Mouse (Mus musculus) embryonic facial prominence, embryonic 13.5 days (tissue): ENCODE data around the gene Kirrel3. TPM values are rescaled to one million over a fixed set of nuclear protein-coding genes. Genes with fewer than 3 reads are reported as not detected.

ENCODE experiments used
- ATAC-seq: fragments of 200-750 bp; cut with Nextera tagmentation; 2 replicates; pipeline ENCODE4 v1.8.0; 2017; ENCODE audit warnings: low read depth; ENCODE audit not compliant: insufficient number of reproducible peaks, insufficient read depth, low FRiP score, low TSS enrichment
- H3K27ac ChIP-seq: fragments of 300-500 bp; sonication (generic); 2 replicates; pipeline ENCODE4 v1.5.1; 2015; ENCODE audit warnings: moderate library complexity, mild to moderate bottlenecking, inconsistent platforms
- H3K27me3 ChIP-seq: fragments of 300-500 bp; sonication (generic); 2 replicates; pipeline ENCODE4 v1.6.1; 2015; ENCODE audit warnings: mild to moderate bottlenecking, inconsistent platforms
- H3K36me3 ChIP-seq: fragments of 300-500 bp; sonication (generic); 2 replicates; pipeline ENCODE4 v1.6.1; 2015; ENCODE audit warnings: mild to moderate bottlenecking, inconsistent platforms
- H3K4me1 ChIP-seq: fragments of 300-500 bp; sonication (generic); 2 replicates; pipeline ENCODE4 v1.6.1; 2015; ENCODE audit warnings: inconsistent platforms
- H3K4me2 ChIP-seq: fragments of 300-500 bp; sonication (generic); 2 replicates; pipeline ENCODE4 v1.6.1; 2015; ENCODE audit warnings: moderate library complexity, mild to moderate bottlenecking, inconsistent platforms
- H3K4me3 ChIP-seq: fragments of 300-500 bp; sonication (generic); 2 replicates; pipeline ENCODE4 v1.5.1; 2015; ENCODE audit warnings: mild to moderate bottlenecking, inconsistent platforms
- H3K9ac ChIP-seq: fragments of 300-500 bp; sonication (generic); 2 replicates; pipeline ENCODE4 v1.6.1; 2015; ENCODE audit warnings: mild to moderate bottlenecking, inconsistent platforms
- H3K9me3 ChIP-seq: fragments of 300-500 bp; sonication (generic); 2 replicates; pipeline ENCODE4 v1.6.1; 2016; ENCODE audit warnings: inconsistent platforms
- WGBS: fragments of 180-500 bp; shearing (Covaris S2); methylation state at CpG from one replicate; pipeline ENCODE4 v1.1.7; 2015; ENCODE audit warnings: mixed read lengths; 5-methylcytosine and 5-hydroxymethylcytosine counted together
- polyA plus RNA-seq: library from polyadenylated mRNA; unstranded; fragments of >200 nt; fragmentation: Nextera tagmentation; extraction: Ambion mirVana; gene quantifications from 2 replicates; pipeline ENCODE4 v1.2.1, GENCODE M21; 2015

Gene Kirrel3
- polyA plus RNA-seq: 6.9 and 7.9 TPM in 2 replicates

DNA sequence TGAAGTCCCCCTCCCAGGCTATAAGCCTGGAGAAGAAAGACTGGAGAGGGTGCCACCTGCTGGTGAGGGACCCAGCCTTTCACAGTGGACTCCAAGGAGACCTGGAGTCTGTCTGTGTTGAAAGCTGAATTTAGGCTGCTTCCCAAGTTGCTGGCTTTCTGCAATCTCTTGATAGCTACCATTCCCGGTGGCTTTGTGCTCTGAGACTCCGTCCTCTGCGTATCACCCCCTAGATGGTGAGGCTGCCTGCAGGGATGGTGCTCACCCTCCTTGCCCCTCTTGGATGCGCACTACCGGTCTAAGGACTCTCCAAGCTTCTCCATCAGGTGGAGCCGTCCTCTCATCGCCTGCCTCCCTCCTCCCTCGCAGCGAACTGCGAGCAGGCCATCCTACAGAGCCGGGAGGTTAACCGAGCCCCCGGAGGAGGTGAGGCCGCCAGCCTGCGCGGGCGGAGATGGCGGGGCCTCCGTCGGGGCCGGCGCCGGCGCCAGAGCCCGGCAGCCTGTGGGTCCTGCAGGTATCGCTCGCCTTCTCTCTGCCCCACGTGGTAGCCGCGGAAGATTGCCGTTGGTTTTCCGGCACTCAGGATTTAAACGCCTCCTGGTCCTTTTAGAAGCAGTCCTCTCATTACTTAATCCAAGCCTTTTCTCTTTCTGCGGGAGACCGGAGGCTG lies at the start of gene Kirrel3:
Gene Kirrel3, plus strand, starts transcription at position 136 of the 673 bp plus-strand sequence.
- 0 out of 2 replicates have a peak within 1 kb of the TSS, but pooled peaks have one; percentile 5 for H3K27ac ChIP-seq
- peak within 1 kb of the TSS; percentile 72 for H3K9ac ChIP-seq
- H3K4me1 ChIP-seq: peaks cover 26% of the 10 kb centered on the region
- ATAC-seq: peak; percentile 70; the same call in 1 of the 2 replicates
- peaks cover 51% of the 10 kb centered on the region for H3K27me3 ChIP-seq
- H3K4me2 ChIP-seq: peak within 1 kb of the TSS; percentile 89
- no peaks in the 10 kb centered on the region for H3K36me3 ChIP-seq
- H3K9me3 ChIP-seq: no peaks in the 10 kb centered on the region
- peak within 1 kb of the TSS; percentile 55 for H3K4me3 ChIP-seq
- under 1% methylated on average over 35 of the region's 35 CpGs for WGBS

DNA sequence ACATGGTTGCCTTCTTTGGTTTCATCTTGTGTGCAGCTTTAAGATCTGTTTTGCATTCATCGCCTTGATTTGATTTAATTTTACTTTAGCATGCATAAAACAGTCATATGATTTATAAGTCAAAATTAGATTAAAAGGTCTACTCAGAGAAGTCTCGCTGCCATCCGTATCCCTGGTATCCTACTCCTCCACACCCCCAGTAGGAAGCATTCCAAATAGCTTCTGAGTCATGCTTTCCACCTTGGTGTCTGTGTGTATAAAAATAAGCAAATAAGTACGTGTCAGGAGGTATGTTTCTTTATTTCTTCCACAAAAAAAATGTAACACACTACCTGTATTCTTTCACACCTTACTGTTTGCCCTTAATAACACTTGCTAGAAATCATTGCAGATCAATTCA lies 45.0 kb upstream of the Kirrel3 start:
- WGBS: 48% methylated on average over 4 of the region's 4 CpGs
- Histone ChIP-seq H3K4me1 (no peaks in the 10 kb centered on the region), H3K27me3 (no peaks in the 10 kb centered on the region), H3K4me2 (no peak overlapping the region), H3K4me3 (no peak overlapping the region), H3K36me3 (no peaks in the 10 kb centered on the region), H3K9ac (no peak overlapping the region), H3K9me3 (no peaks in the 10 kb centered on the region), H3K27ac (no peak overlapping the region)
- ATAC-seq: no peak

DNA sequence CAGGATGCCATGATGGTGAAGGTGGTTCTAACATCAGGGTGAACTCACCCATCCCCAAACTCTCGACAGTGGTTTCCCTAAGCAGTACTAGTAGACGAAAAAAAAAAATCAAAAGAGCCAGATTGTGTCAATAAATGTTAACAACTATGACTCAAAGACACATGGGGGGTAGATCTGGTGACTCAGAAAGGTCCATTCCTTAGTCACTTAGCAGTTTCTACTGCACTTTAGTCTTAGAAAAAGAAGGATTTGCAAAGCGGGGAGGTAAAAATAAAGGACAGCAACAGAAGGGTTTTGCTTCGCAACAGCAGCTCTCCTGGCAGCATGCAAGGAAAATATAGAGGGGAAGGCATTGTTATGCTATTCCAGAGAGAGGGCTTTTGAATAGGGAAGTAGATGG lies 41.7 kb upstream of the Kirrel3 start:
- Histone ChIP-seq H3K4me3 (no peak overlapping the region), H3K4me2 (no peak overlapping the region), H3K9ac (no peak overlapping the region), H3K36me3 (no peaks in the 10 kb centered on the region), H3K9me3 (no peaks in the 10 kb centered on the region), H3K4me1 (0 out of 2 replicates have a peak, but pooled peaks cover 8% of the 10 kb centered on the region), H3K27me3 (no peaks in the 10 kb centered on the region), H3K27ac (no peak overlapping the region)
- no peak for ATAC-seq
- WGBS: 76% methylated on average over 4 of the region's 4 CpGs

- no peaks in the 10 kb centered on the region for H3K9me3 ChIP-seq
- H3K9ac ChIP-seq: no peak overlapping the region
- H3K4me1 ChIP-seq: 0 out of 2 replicates have a peak, but pooled peaks cover 8% of the 10 kb centered on the region
- H3K4me2 ChIP-seq: no peak overlapping the region
- 50% methylated on average over 15 of the region's 15 CpGs for WGBS
- no peak overlapping the region for H3K4me3 ChIP-seq
- H3K27me3 ChIP-seq: no peaks in the 10 kb centered on the region
- ATAC-seq: no peak
- H3K27ac ChIP-seq: no peak overlapping the region
- H3K36me3 ChIP-seq: no peaks in the 10 kb centered on the region
Measured at GRCm38 (mm10) chr9:34446497-34447350, 39.0 kb upstream of the Kirrel3 start.

- WGBS: 86% methylated on average over 2 of the region's 2 CpGs
Measured at GRCm38 (mm10) chr9:34447736-34448135, 38.0 kb upstream of the Kirrel3 start.

GRCm38 (mm10) chr9:34448467-34448866 lies 37.2 kb upstream of the Kirrel3 start:
- 84% methylated on average over 4 of the region's 4 CpGs for WGBS

More at GRCm38 (mm10) chr9:34447736-34448135, 38.0 kb upstream of the Kirrel3 start:
- H3K4me2 ChIP-seq: no peak overlapping the region
- no peak overlapping the region for H3K27ac ChIP-seq
- H3K9ac ChIP-seq: no peak overlapping the region
- H3K4me1 ChIP-seq: 0 out of 2 replicates have a peak, but pooled peaks cover 8% of the 10 kb centered on the region
- H3K4me3 ChIP-seq: no peak overlapping the region
- H3K27me3 ChIP-seq: no peaks in the 10 kb centered on the region
- H3K36me3 ChIP-seq: no peaks in the 10 kb centered on the region
- no peak for ATAC-seq
- no peaks in the 10 kb centered on the region for H3K9me3 ChIP-seq

GRCm38 (mm10) chr9:34458189-34458588 lies 27.5 kb upstream of the Kirrel3 start:
- peaks cover 4% of the 10 kb centered on the region; the same call in 1 of the 2 replicates for H3K4me1 ChIP-seq
- H3K9me3 ChIP-seq: no peaks in the 10 kb centered on the region
- ATAC-seq: no peak
- no peak overlapping the region for H3K9ac ChIP-seq
- no peak overlapping the region for H3K4me2 ChIP-seq
- no peaks in the 10 kb centered on the region for H3K36me3 ChIP-seq
- H3K27me3 ChIP-seq: no peaks in the 10 kb centered on the region; the same call in 1 of the 2 replicates
- H3K27ac ChIP-seq: no peak overlapping the region
- no peak overlapping the region for H3K4me3 ChIP-seq
- WGBS: 54% methylated on average over 5 of the region's 5 CpGs

More at GRCm38 (mm10) chr9:34448467-34448866, 37.2 kb upstream of the Kirrel3 start:
- H3K27me3 ChIP-seq: no peaks in the 10 kb centered on the region
- no peak overlapping the region for H3K9ac ChIP-seq
- no peaks in the 10 kb centered on the region for H3K9me3 ChIP-seq
- H3K4me2 ChIP-seq: no peak overlapping the region
- 0 out of 2 replicates have a peak, but pooled peaks cover 8% of the 10 kb centered on the region for H3K4me1 ChIP-seq
- no peaks in the 10 kb centered on the region for H3K36me3 ChIP-seq
- no peak overlapping the region for H3K27ac ChIP-seq
- no peak overlapping the region for H3K4me3 ChIP-seq
- ATAC-seq: no peak

DNA sequence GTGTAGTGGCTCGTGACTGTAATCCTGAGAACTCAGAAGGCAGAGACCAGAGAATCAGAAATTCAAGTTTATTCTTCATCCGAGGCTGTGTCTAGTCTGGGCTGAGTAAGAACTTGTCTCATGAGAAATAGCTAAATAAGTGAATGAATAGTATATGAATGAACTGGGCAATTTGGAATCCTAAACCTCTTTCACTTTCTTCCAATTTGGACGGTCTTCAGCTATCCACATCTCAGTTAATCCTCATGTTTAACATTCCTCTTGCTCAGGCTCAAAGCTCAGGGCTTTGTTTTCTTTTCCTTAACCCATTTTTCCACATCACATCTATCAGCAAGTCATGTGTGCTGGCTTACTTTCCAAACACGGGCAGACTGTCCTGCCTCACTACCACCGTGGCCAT lies 25.7 kb upstream of the Kirrel3 start:
- Histone ChIP-seq H3K36me3 (no peaks in the 10 kb centered on the region), H3K4me3 (no peak overlapping the region), H3K4me1 (peaks cover 4% of the 10 kb centered on the region; the same call in 1 of the 2 replicates), H3K27me3 (no peaks in the 10 kb centered on the region; the same call in 1 of the 2 replicates), H3K9ac (no peak overlapping the region), H3K27ac (no peak overlapping the region), H3K9me3 (no peaks in the 10 kb centered on the region), H3K4me2 (no peak overlapping the region)
- WGBS: 60% methylated on average over 5 of the region's 5 CpGs
- ATAC-seq: no peak

DNA sequence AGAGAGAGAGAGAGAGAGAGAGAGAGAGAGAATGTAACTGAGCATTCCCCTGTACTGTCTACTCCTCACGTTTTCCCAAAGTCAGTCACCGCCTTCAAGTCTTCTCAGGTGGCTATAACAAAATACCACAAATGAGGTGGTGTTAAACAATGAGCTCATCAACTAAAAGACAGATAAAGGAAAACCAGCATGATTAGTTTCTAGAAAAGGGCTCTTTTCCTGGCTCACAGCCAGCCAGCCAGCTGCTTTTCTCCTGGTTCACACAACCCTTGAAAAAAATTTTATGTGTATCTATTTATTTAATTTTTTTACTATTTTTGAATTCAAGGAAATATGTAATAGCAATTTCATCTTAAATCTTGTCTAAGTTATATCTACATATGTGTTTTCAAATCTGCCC lies 22.0 kb upstream of the Kirrel3 start:
- no peak overlapping the region for H3K4me2 ChIP-seq
- H3K9ac ChIP-seq: no peak overlapping the region
- 47% methylated on average over 2 of the region's 2 CpGs for WGBS
- H3K27ac ChIP-seq: no peak overlapping the region
- H3K4me1 ChIP-seq: no peaks in the 10 kb centered on the region
- H3K4me3 ChIP-seq: no peak overlapping the region
- no peaks in the 10 kb centered on the region for H3K27me3 ChIP-seq
- no peaks in the 10 kb centered on the region for H3K9me3 ChIP-seq
- H3K36me3 ChIP-seq: no peaks in the 10 kb centered on the region
- ATAC-seq: no peak

GRCm38 (mm10) chr9:34466058-34466457 lies 19.6 kb upstream of the Kirrel3 start:
- ATAC-seq: no peak
- 58% methylated on average over 3 of the region's 3 CpGs for WGBS
- no peaks in the 10 kb centered on the region for H3K9me3 ChIP-seq
- H3K9ac ChIP-seq: no peak overlapping the region
- H3K4me3 ChIP-seq: no peak overlapping the region
- H3K27me3 ChIP-seq: no peaks in the 10 kb centered on the region; the same call in 1 of the 2 replicates
- H3K4me1 ChIP-seq: no peaks in the 10 kb centered on the region
- H3K4me2 ChIP-seq: no peak overlapping the region
- H3K27ac ChIP-seq: no peak overlapping the region
- no peaks in the 10 kb centered on the region for H3K36me3 ChIP-seq

- H3K36me3 ChIP-seq: no peaks in the 10 kb centered on the region
- no peak overlapping the region for H3K4me2 ChIP-seq
- no peak overlapping the region for H3K27ac ChIP-seq
- no peak overlapping the region for H3K4me3 ChIP-seq
- no peaks in the 10 kb centered on the region for H3K4me1 ChIP-seq
- no peak overlapping the region for H3K9ac ChIP-seq
- 82% methylated on average over 3 of the region's 3 CpGs for WGBS
- no peaks in the 10 kb centered on the region for H3K9me3 ChIP-seq
- no peak for ATAC-seq
- no peaks in the 10 kb centered on the region; the same call in 1 of the 2 replicates for H3K27me3 ChIP-seq
Measured at GRCm38 (mm10) chr9:34469180-34469579, 16.5 kb upstream of the Kirrel3 start.
